Mouse (Mus musculus): Measurements from ENCODE around the gene Mtmr12.

GRCm38 (mm10) chr15:12223393-12223792 is 18.6 kb downstream of the Mtmr12 start:
- TF ChIP-seq GATA1 (IDR thresholded peaks at IDR 0.05; ENCODE audit: borderline replicate concordance, low read length): no peak
- no peak for TF ChIP-seq FLI1 (IDR thresholded peaks at IDR 0.05; ENCODE audit: low read length)
